14 mouse cellular contexts compared by ENCODE assay signal in the genomic region with DNA sequence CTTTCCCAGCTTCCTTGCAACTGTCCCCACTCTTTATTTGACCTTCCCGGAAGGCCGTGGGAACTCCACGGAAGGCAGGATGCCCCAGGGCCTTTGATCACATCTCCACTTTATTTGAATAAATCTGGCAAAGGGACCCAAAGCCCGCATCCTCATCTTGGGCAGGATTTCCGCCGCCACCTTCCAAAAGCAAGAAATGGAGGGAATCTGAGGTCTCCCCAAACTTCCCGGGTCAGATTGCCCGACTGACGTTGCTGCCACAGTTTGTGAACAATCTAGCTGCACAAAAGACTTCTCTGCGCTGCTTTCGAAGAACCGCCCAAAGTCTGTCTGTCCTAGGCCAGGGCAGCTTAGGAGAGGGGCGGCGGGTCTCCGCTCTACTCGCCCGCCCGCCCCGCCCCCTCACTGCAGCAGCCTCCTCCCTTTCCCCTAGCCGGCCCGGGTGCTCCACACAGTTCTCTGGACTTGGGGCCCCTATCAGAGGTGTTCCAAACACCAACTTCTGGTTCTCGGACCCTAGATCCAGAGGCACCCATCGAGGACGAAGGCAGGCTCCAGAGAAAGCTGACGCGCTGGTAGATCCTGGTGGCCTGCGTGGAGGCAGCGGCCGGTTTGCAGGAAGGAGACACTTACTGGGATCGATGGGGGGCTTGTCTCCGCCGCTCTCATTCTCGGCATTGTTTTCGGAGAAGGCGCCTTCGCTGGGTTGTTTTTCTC. TPM values are rescaled to one million over a fixed set of nuclear protein-coding genes. Genes with fewer than 3 reads are reported as not detected.
DNase-seq lines count a peak whose midpoint lies in the region; ATAC-seq and TF ChIP-seq lines count a peak whose summit lies in the region.
"Had no signal": no experiment of that assay in that cellular context is flagged by ENCODE, and none has a peak within 500 bp of the region (broad histone marks: within the 10 kb centered on the region; RNA-seq: fewer than 3 reads in every experiment).

No protein-coding gene starts in this region.

- no peak for TF ChIP-seq POLR2A in bone marrow, adult 2 months (IDR thresholded peaks at IDR 0.05; ENCODE audit: borderline replicate concordance, control insufficient read depth, low read depth, low read length)

- DNase-seq in liver, embryonic 11.5 days (ENCODE audit: low spot score) = no peak
- DNase-seq in liver = no peak
- DNase-seq in kidney, postnatal 10 days = peak; percentile 67
- DNase-seq in adrenal gland, postnatal 14 days = no peak
- no peak for DNase-seq in embryo, embryonic 9.5 days (ENCODE audit: extremely low spot score)
- DNase-seq: embryo, embryonic 11 days; forebrain, postnatal 0 days; heart, postnatal 4 days; layer of hippocampus, postnatal 36 days; thymus, adult 18-20 months had no signal

- no peaks in the 10 kb centered on the region for H3K36me3 ChIP-seq in liver, embryonic 11.5 days (ENCODE audit: control insufficient read depth, insufficient read depth, low read length)
- H3K36me3 ChIP-seq in neural tube, embryonic 13.5 days = no peaks in the 10 kb centered on the region
- H3K36me3 ChIP-seq: G1E had no signal

- peaks cover 99% of the 10 kb centered on the region for H3K27me3 ChIP-seq in liver, embryonic 11.5 days (replicated peaks; ENCODE audit: control insufficient read depth, insufficient read depth, low read length)
- H3K27me3 ChIP-seq in neural tube, embryonic 13.5 days = no peaks in the 10 kb centered on the region

- 3% methylated on average over 31 of the region's 36 CpGs for WGBS in liver, embryonic 11.5 days
- WGBS in bone marrow, adult 2 months = under 1% methylated on average over 36 of the region's 36 CpGs
- WGBS in neural tube, embryonic 13.5 days = under 1% methylated on average over 36 of the region's 36 CpGs

- no peaks in the 10 kb centered on the region for H3K9me3 ChIP-seq in liver, embryonic 11.5 days (ENCODE audit: control insufficient read depth, low read length)
- no peaks in the 10 kb centered on the region for H3K9me3 ChIP-seq in neural tube, embryonic 13.5 days
- H3K9me3 ChIP-seq: G1E had no signal

- peak overlapping the region; percentile 39 for H3K4me2 ChIP-seq in liver, embryonic 11.5 days
- peak overlapping the region; percentile 97 for H3K4me2 ChIP-seq in neural tube, embryonic 13.5 days

- ATAC-seq in liver, embryonic 11.5 days (replicated peaks; ENCODE audit: low FRiP score) = no peak
- ATAC-seq in neural tube, embryonic 13.5 days (ENCODE audit: low read depth) = no peak
- ATAC-seq in activated CD4-positive, CD25-positive, alpha-beta regulatory T cell, adult 4 months = no peak
- ATAC-seq: forebrain, postnatal 0 days had no signal

- H3K4me1 ChIP-seq in liver, embryonic 11.5 days (replicated peaks; ENCODE audit: control insufficient read depth, insufficient read depth, low read length) = no peaks in the 10 kb centered on the region
- no peaks in the 10 kb centered on the region for H3K4me1 ChIP-seq in bone marrow, adult 2 months (ENCODE audit: control insufficient read depth, insufficient read depth, low read length)
- H3K4me1 ChIP-seq in neural tube, embryonic 13.5 days (replicated peaks) = peaks cover 42% of the 10 kb centered on the region

- H3K9ac ChIP-seq in liver, embryonic 11.5 days (ENCODE audit: low read depth, low read length) = no peak overlapping the region
- H3K9ac ChIP-seq in neural tube, embryonic 13.5 days = peak overlapping the region; percentile 100
- H3K9ac ChIP-seq: forebrain, postnatal 0 days had no signal

- H3K4me3 ChIP-seq in liver, embryonic 11.5 days (ENCODE audit: low read depth, low read length) = peak overlapping the region; percentile 32
- H3K4me3 ChIP-seq in bone marrow, adult 2 months (replicated peaks; ENCODE audit: control insufficient read depth, low read depth, low read length) = peak overlapping the region; percentile 34
- H3K4me3 ChIP-seq in neural tube, embryonic 13.5 days = peak overlapping the region; percentile 96

- no peak for TF ChIP-seq CTCF in bone marrow, adult 2 months (IDR thresholded peaks at IDR 0.05; ENCODE audit: control insufficient read depth, insufficient read depth, low read length)

- H3K27ac ChIP-seq in liver, embryonic 11.5 days (ENCODE audit: low read depth, low read length) = no peak overlapping the region
- H3K27ac ChIP-seq in bone marrow, adult 2 months (ENCODE audit: control insufficient read depth, insufficient read depth, low read depth, low read length, poor library complexity) = no peak overlapping the region
- peak overlapping the region; percentile 100 for H3K27ac ChIP-seq in neural tube, embryonic 13.5 days (replicated peaks)

RNA-seq across cellular contexts. Expression of gene Hoxa7, which starts 3.4 kb away (rescaled TPM):
- polyA plus RNA-seq in liver, embryonic 11.5 days (2014; fragmentation: Nextera tagmentation; extraction: Ambion mirVana) = 2.7 and 3.1 TPM in 2 replicates
- polyA plus RNA-seq in bone marrow, adult 2 months (2011; ENCODE audit: insufficient read depth, insufficient read length, low replicate concordance, missing spikeins) = 1.4 and 2.8 TPM in 2 replicates
- 117 and 125 TPM in 2 replicates for polyA plus RNA-seq in neural tube, embryonic 13.5 days (2015; fragmentation: Nextera tagmentation; extraction: Ambion mirVana)
- 20.9 and 22.2 TPM in 2 replicates for total RNA-seq in adrenal gland, postnatal 14 days (2021)
- not detected for polyA plus RNA-seq in activated CD4-positive, CD25-positive, alpha-beta regulatory T cell, adult 4 months (2017; shearing (Covaris generic))
- total RNA-seq: forebrain, postnatal 0 days; layer of hippocampus, postnatal 36 days had no signal
- polyA plus RNA-seq: forebrain, postnatal 0 days had no signal

RNA-seq across cellular contexts. Expression of gene Hoxa9, which starts 5.8 kb away (rescaled TPM):
- polyA plus RNA-seq in liver, embryonic 11.5 days (2014; fragmentation: Nextera tagmentation; extraction: Ambion mirVana) = 1.8 and 2.2 TPM in 2 replicates
- 2.2 and 3.8 TPM in 2 replicates for polyA plus RNA-seq in bone marrow, adult 2 months (2011; ENCODE audit: insufficient read depth, insufficient read length, low replicate concordance, missing spikeins)
- 125 and 130 TPM in 2 replicates for polyA plus RNA-seq in neural tube, embryonic 13.5 days (2015; fragmentation: Nextera tagmentation; extraction: Ambion mirVana)
- 1.8 and 3.5 TPM in 2 replicates for total RNA-seq in adrenal gland, postnatal 14 days (2021)
- polyA plus RNA-seq in activated CD4-positive, CD25-positive, alpha-beta regulatory T cell, adult 4 months (2017; shearing (Covaris generic)) = under 1 TPM in 1 of 2 experiments, not detected in 1; 0.11 TPM
- total RNA-seq: forebrain, postnatal 0 days; heart, postnatal 4 days; layer of hippocampus, postnatal 36 days had no signal
- polyA plus RNA-seq: forebrain, postnatal 0 days; G1E had no signal

RNA-seq across cellular contexts. Expression of gene Gm28308, which starts 11.9 kb away (rescaled TPM):
- not detected in 2 replicates for polyA plus RNA-seq in liver, embryonic 11.5 days (2014; fragmentation: Nextera tagmentation; extraction: Ambion mirVana)
- polyA plus RNA-seq in bone marrow, adult 2 months (2011; ENCODE audit: insufficient read depth, insufficient read length, low replicate concordance, missing spikeins) = not detected in 2 replicates
- polyA plus RNA-seq in neural tube, embryonic 13.5 days (2015; fragmentation: Nextera tagmentation; extraction: Ambion mirVana) = not detected in 2 replicates
- total RNA-seq in adrenal gland, postnatal 14 days (2021) = 1.3 and 1.4 TPM in 2 replicates
- not detected for polyA plus RNA-seq in activated CD4-positive, CD25-positive, alpha-beta regulatory T cell, adult 4 months (2017; shearing (Covaris generic))
- total RNA-seq: forebrain, postnatal 0 days; G1E; heart, postnatal 4 days; layer of hippocampus, postnatal 36 days had no signal
- polyA plus RNA-seq: forebrain, postnatal 0 days; G1E had no signal

RNA-seq across cellular contexts. Expression of gene Hoxa3, which starts 11.9 kb away (rescaled TPM):
- polyA plus RNA-seq in liver, embryonic 11.5 days (2014; fragmentation: Nextera tagmentation; extraction: Ambion mirVana) = 2.8 and 2.9 TPM in 2 replicates
- 1.2 and 2.4 TPM in 2 replicates for polyA plus RNA-seq in bone marrow, adult 2 months (2011; ENCODE audit: insufficient read depth, insufficient read length, low replicate concordance, missing spikeins)
- 13.9 and 16.4 TPM in 2 replicates for polyA plus RNA-seq in neural tube, embryonic 13.5 days (2015; fragmentation: Nextera tagmentation; extraction: Ambion mirVana)
- 6.9 and 10.5 TPM in 2 replicates for total RNA-seq in adrenal gland, postnatal 14 days (2021)
- under 1 TPM in 1 of 2 experiments, not detected in 1; 0.21 TPM for polyA plus RNA-seq in activated CD4-positive, CD25-positive, alpha-beta regulatory T cell, adult 4 months (2017; shearing (Covaris generic))
- total RNA-seq: forebrain, postnatal 0 days; layer of hippocampus, postnatal 36 days had no signal
- polyA plus RNA-seq: forebrain, postnatal 0 days; G1E had no signal

RNA-seq across cellular contexts. Expression of gene Hoxa10, which starts 15.6 kb away (rescaled TPM):
- polyA plus RNA-seq in liver, embryonic 11.5 days (2014; fragmentation: Nextera tagmentation; extraction: Ambion mirVana) = 0.91 and 2.2 TPM in 2 replicates
- 0.93 and 1.6 TPM in 2 replicates for polyA plus RNA-seq in bone marrow, adult 2 months (2011; ENCODE audit: insufficient read depth, insufficient read length, low replicate concordance, missing spikeins)
- 77.8 and 86.6 TPM in 2 replicates for polyA plus RNA-seq in neural tube, embryonic 13.5 days (2015; fragmentation: Nextera tagmentation; extraction: Ambion mirVana)
- 0.15 and 0.68 TPM in 2 replicates for total RNA-seq in adrenal gland, postnatal 14 days (2021)
- polyA plus RNA-seq in activated CD4-positive, CD25-positive, alpha-beta regulatory T cell, adult 4 months (2017; shearing (Covaris generic)) = not detected
- total RNA-seq: forebrain, postnatal 0 days; heart, postnatal 4 days; layer of hippocampus, postnatal 36 days had no signal
- polyA plus RNA-seq: forebrain, postnatal 0 days; G1E had no signal

Comparison
In these comparisons a context has a peak if more than half of its experiments do, and no peak if none do; other contexts are left out.
1. H3K4me3 ChIP-seq: peak in every context shown above with its lines; median percentile 96 in neural tube, embryonic 13.5 days; 34 in bone marrow, adult 2 months; 32 in liver, embryonic 11.5 days.
2. RNA of gene Hoxa7, which starts 3.4 kb away (polyA plus RNA-seq): 117 to 125 TPM in neural tube, embryonic 13.5 days; 1.4 to 2.8 TPM in bone marrow, adult 2 months, 2.7 to 3.1 TPM in liver, embryonic 11.5 days and not detected in activated CD4-positive, CD25-positive, alpha-beta regulatory T cell, adult 4 months; every median in the first group is over 10 times any median in the second.
3. RNA of gene Hoxa9, which starts 5.8 kb away (polyA plus RNA-seq): 125 to 130 TPM in neural tube, embryonic 13.5 days; 2.2 to 3.8 TPM in bone marrow, adult 2 months, 1.8 to 2.2 TPM in liver, embryonic 11.5 days and 0.11 TPM in activated CD4-positive, CD25-positive, alpha-beta regulatory T cell, adult 4 months; every median in the first group is over 10 times any median in the second.